Mouse (Mus musculus): Measurements from ENCODE around the gene 4930590J08Rik. TPM values are rescaled to one million over a fixed set of nuclear protein-coding genes. Genes with fewer than 3 reads are reported as not detected.
A peak's percentile ranks its signal among the peaks of the same experiment; 100 is the strongest.
"Not testable (repeated sequence)": the region's sequence is repeated elsewhere in the genome, so short reads cannot be mapped to it uniquely, and the experiment has no call there.

Gene 4930590J08Rik
- polyA plus RNA-seq, 1 experiment, result 0.03 TPM

- no peak overlapping the region for H3K4me3 ChIP-seq (replicated peaks)
- H3K9me3 ChIP-seq, result no peaks in the 10 kb centered on the region
- no peaks in the 10 kb centered on the region for H3K27me3 ChIP-seq (replicated peaks)
- TF ChIP-seq GATA1 (IDR thresholded peaks at IDR 0.05; ENCODE audit: borderline replicate concordance, low read length), result no peak
- no peak for TF ChIP-seq FLI1 (IDR thresholded peaks at IDR 0.05; ENCODE audit: low read length)
- H3K4me1 ChIP-seq, result peaks cover 22% of the 10 kb centered on the region
- peaks cover 93% of the 10 kb centered on the region for H3K36me3 ChIP-seq (replicated peaks; ENCODE audit: low read length)
Measured at GRCm38 (mm10) chr6:91890615-91891014, 12.0 kb upstream of the 4930590J08Rik start.

- Histone ChIP-seq H3K9me3 (no peaks in the 10 kb centered on the region), H3K27me3 (replicated peaks) (no peaks in the 10 kb centered on the region), H3K36me3 (replicated peaks; ENCODE audit: low read length) (peaks cover 89% of the 10 kb centered on the region), H3K4me1 (peaks cover 13% of the 10 kb centered on the region), H3K4me3 (replicated peaks) (no peak overlapping the region)
- no peak for TF ChIP-seq GATA1 (IDR thresholded peaks at IDR 0.05; ENCODE audit: borderline replicate concordance, low read length)
- no peak for TF ChIP-seq FLI1 (IDR thresholded peaks at IDR 0.05; ENCODE audit: low read length)
Measured at GRCm38 (mm10) chr6:91891776-91892175, 10.8 kb upstream of the 4930590J08Rik start.

GRCm38 (mm10) chr6:91896783-91897182 lies 5.8 kb upstream of the 4930590J08Rik start:
- peaks cover 7% of the 10 kb centered on the region for H3K4me1 ChIP-seq

GRCm38 (mm10) chr6:91901505-91901904 lies 1.1 kb upstream of the 4930590J08Rik start:
- TF ChIP-seq FLI1 (IDR thresholded peaks at IDR 0.05; ENCODE audit: low read length) (no peak), GATA1 (IDR thresholded peaks at IDR 0.05; ENCODE audit: borderline replicate concordance, low read length) (no peak)
- peaks cover 74% of the 10 kb centered on the region for H3K36me3 ChIP-seq (replicated peaks; ENCODE audit: low read length)
- H3K9me3 ChIP-seq, result no peaks in the 10 kb centered on the region
- no peaks in the 10 kb centered on the region for H3K4me1 ChIP-seq
- no peaks in the 10 kb centered on the region for H3K27me3 ChIP-seq (replicated peaks)
- H3K4me3 ChIP-seq (replicated peaks), result no peak overlapping the region

More at GRCm38 (mm10) chr6:91896783-91897182, 5.8 kb upstream of the 4930590J08Rik start:
- Histone ChIP-seq H3K4me3 (replicated peaks) (no peak overlapping the region), H3K36me3 (replicated peaks; ENCODE audit: low read length) (peaks cover 96% of the 10 kb centered on the region), H3K9me3 (no peaks in the 10 kb centered on the region), H3K27me3 (replicated peaks) (no peaks in the 10 kb centered on the region)
- TF ChIP-seq GATA1 (IDR thresholded peaks at IDR 0.05; ENCODE audit: borderline replicate concordance, low read length) (no peak), FLI1 (IDR thresholded peaks at IDR 0.05; ENCODE audit: low read length) (no peak)

- no peak overlapping the region for H3K4me3 ChIP-seq (replicated peaks)
- H3K27me3 ChIP-seq (replicated peaks), result peaks cover 22% of the 10 kb centered on the region
- TF ChIP-seq GATA1 (IDR thresholded peaks at IDR 0.05; ENCODE audit: borderline replicate concordance, low read length) (no peak), FLI1 (IDR thresholded peaks at IDR 0.05; ENCODE audit: low read length) (no peak)
- peaks cover 31% of the 10 kb centered on the region for H3K4me1 ChIP-seq
- H3K36me3 ChIP-seq (replicated peaks; ENCODE audit: low read length), result no peaks in the 10 kb centered on the region
- H3K9me3 ChIP-seq, result no peaks in the 10 kb centered on the region
Measured at GRCm38 (mm10) chr6:91914011-91914410, 11.4 kb downstream of the 4930590J08Rik start.

- H3K27me3 ChIP-seq (replicated peaks), result peaks cover 37% of the 10 kb centered on the region
- peak overlapping the region; percentile 59 for H3K4me3 ChIP-seq (replicated peaks)
- H3K4me1 ChIP-seq, result peaks cover 35% of the 10 kb centered on the region
- H3K9me3 ChIP-seq, result no peaks in the 10 kb centered on the region
- no peaks in the 10 kb centered on the region for H3K36me3 ChIP-seq (replicated peaks; ENCODE audit: low read length)
- TF ChIP-seq GATA1 (IDR thresholded peaks at IDR 0.05; ENCODE audit: borderline replicate concordance, low read length), result no peak
- no peak for TF ChIP-seq FLI1 (IDR thresholded peaks at IDR 0.05; ENCODE audit: low read length)
Measured at GRCm38 (mm10) chr6:91917286-91917685, 14.7 kb downstream of the 4930590J08Rik start.

GRCm38 (mm10) chr6:91917716-91918115 lies 15.1 kb downstream of the 4930590J08Rik start:
- peaks cover 35% of the 10 kb centered on the region for H3K4me1 ChIP-seq
- no peak for TF ChIP-seq GATA1 (IDR thresholded peaks at IDR 0.05; ENCODE audit: borderline replicate concordance, low read length)
- no peak for TF ChIP-seq FLI1 (IDR thresholded peaks at IDR 0.05; ENCODE audit: low read length)
- H3K27me3 ChIP-seq (replicated peaks), result peaks cover 40% of the 10 kb centered on the region
- H3K36me3 ChIP-seq (replicated peaks; ENCODE audit: low read length), result no peaks in the 10 kb centered on the region
- no peaks in the 10 kb centered on the region for H3K9me3 ChIP-seq
- peak overlapping the region; percentile 59 for H3K4me3 ChIP-seq (replicated peaks)

GRCm38 (mm10) chr6:91931231-91931630 lies 28.6 kb downstream of the 4930590J08Rik start:
- Histone ChIP-seq H3K9me3 (no peaks in the 10 kb centered on the region), H3K27me3 (replicated peaks) (peaks cover 49% of the 10 kb centered on the region), H3K4me3 (replicated peaks) (no peak overlapping the region), H3K4me1 (peaks cover 8% of the 10 kb centered on the region), H3K36me3 (replicated peaks; ENCODE audit: low read length) (no peaks in the 10 kb centered on the region)
- TF ChIP-seq FLI1 (IDR thresholded peaks at IDR 0.05; ENCODE audit: low read length) (no peak), GATA1 (IDR thresholded peaks at IDR 0.05; ENCODE audit: borderline replicate concordance, low read length) (no peak)

GRCm38 (mm10) chr6:91938491-91938890 lies 35.9 kb downstream of the 4930590J08Rik start:
- TF ChIP-seq FLI1 (IDR thresholded peaks at IDR 0.05; ENCODE audit: low read length) (no peak), GATA1 (IDR thresholded peaks at IDR 0.05; ENCODE audit: borderline replicate concordance, low read length) (no peak)
- Histone ChIP-seq H3K27me3 (replicated peaks) (peaks cover 47% of the 10 kb centered on the region), H3K4me1 (peaks cover 3% of the 10 kb centered on the region; the same call in 1 of the 2 replicates), H3K36me3 (replicated peaks; ENCODE audit: low read length) (no peaks in the 10 kb centered on the region), H3K9me3 (no peaks in the 10 kb centered on the region), H3K4me3 (replicated peaks) (no peak overlapping the region)

GRCm38 (mm10) chr6:91948426-91948825 lies 45.8 kb downstream of the 4930590J08Rik start:
- TF ChIP-seq FLI1 (IDR thresholded peaks at IDR 0.05; ENCODE audit: low read length), result no peak
- no peak for TF ChIP-seq GATA1 (IDR thresholded peaks at IDR 0.05; ENCODE audit: borderline replicate concordance, low read length)
- Histone ChIP-seq H3K4me3 (replicated peaks) (no peak overlapping the region), H3K36me3 (replicated peaks; ENCODE audit: low read length) (no peaks in the 10 kb centered on the region), H3K4me1 (no peaks in the 10 kb centered on the region), H3K27me3 (replicated peaks) (peaks cover 66% of the 10 kb centered on the region), H3K9me3 (no peaks in the 10 kb centered on the region)

- Histone ChIP-seq H3K27me3 (replicated peaks) (peaks cover 42% of the 10 kb centered on the region), H3K4me1 (peaks cover 21% of the 10 kb centered on the region)
- not testable (repeated sequence) for H3K36me3 ChIP-seq (replicated peaks; ENCODE audit: low read length); H3K9me3 ChIP-seq; H3K4me3 ChIP-seq (replicated peaks)
Measured at GRCm38 (mm10) chr6:91958015-91958414, 55.4 kb downstream of the 4930590J08Rik start.
